Mouse (Mus musculus): Measurements from ENCODE around the gene Nab2.

DNA sequence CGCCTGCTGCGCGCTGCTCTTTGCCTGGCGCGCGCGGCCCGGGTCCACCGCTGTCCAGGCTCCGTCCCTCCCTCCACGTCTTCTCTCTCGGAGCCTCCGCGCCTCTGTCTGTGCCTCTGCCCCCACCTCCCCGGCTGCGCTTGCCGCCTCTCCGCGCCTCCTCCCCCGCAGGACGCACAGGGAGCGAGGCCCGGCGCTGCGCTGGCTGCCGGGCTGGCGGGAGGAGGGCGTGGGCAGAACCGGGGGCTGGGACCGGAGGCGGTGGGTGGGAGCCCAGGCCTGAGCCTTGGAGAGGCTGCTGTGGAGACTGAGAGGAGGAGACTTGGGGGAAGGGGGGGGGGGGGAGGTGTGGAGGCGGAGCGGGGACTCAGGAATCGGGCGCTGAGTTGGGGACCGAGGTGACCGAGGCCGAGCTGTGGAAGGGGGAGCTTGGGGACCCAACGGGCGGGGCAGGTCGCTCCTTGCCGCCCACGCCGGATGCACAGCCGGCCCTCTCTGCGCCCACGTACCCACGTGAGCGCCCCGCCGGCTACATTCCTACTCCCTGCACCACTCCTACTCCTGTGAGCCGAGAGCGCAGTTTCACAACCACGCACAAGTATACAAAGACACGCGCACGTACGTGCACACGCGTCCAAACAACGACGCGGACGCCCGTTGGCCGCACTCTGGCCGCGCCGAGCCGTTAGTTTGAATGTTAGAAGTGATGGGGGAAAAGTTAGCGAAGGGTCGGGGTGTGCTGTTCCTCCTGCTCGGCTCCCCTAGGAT is 1.7 kb downstream of the Nab2 start, which contains the start of gene Nemp1:
- TF ChIP-seq CTCF (IDR thresholded peaks at IDR 0.05; ENCODE audit: low read depth, low read length) (no peak), POLR2AphosphoS5 (IDR thresholded peaks at IDR 0.05; ENCODE audit: insufficient replicate concordance, low read depth, low read length) (no peak), GATA1 (IDR thresholded peaks at IDR 0.05; ENCODE audit: borderline replicate concordance, low read length) (no peak), TAL1 (conservative IDR thresholded peaks at IDR 0.05; ENCODE audit: low read depth, low read length) (no peak), GATA2 (IDR thresholded peaks at IDR 0.05; ENCODE audit: borderline replicate concordance, low read depth, low read length) (no peak)
